Mouse (Mus musculus) limb, embryonic 14.5 days (tissue): ENCODE data around the gene Raver2. TPM values are rescaled to one million over a fixed set of nuclear protein-coding genes. Genes with fewer than 3 reads are reported as not detected.

Experiments used
- ATAC-seq: fragments of 200-750 bp; cut with Nextera tagmentation; 2 replicates; pipeline ENCODE4 v1.8.0; 2017; ENCODE audit warnings: low read depth, moderate number of reproducible peaks, moderate TSS enrichment; ENCODE audit not compliant: low FRiP score
- DNase-seq: peaks from one replicate; pipeline ENCODE4 v3.0.0-alpha.2; 2015; ENCODE audit warnings: low spot score
- H3K27ac ChIP-seq: fragments of 300-500 bp; sonication (generic); replicated peaks from 2 replicates; pipeline ENCODE4 v1.5.1; 2014; ENCODE audit warnings: low read depth, mild to moderate bottlenecking, low read length, moderate library complexity, mixed read lengths
- H3K27me3 ChIP-seq: fragments of 300-500 bp; sonication (generic); 2 replicates; pipeline ENCODE4 v1.6.1; 2014; ENCODE audit warnings: low read length, mixed read lengths; ENCODE audit not compliant: control insufficient read depth, insufficient read depth
- H3K36me3 ChIP-seq: fragments of 300-500 bp; sonication (generic); 2 replicates; pipeline ENCODE4 v1.6.1; 2014; ENCODE audit warnings: mild to moderate bottlenecking, low read length, moderate library complexity, mixed read lengths; ENCODE audit not compliant: control insufficient read depth, insufficient read depth
- H3K4me1 ChIP-seq: fragments of 300-500 bp; sonication (generic); 2 replicates; pipeline ENCODE4 v1.6.1; 2014; ENCODE audit warnings: antibody characterized with exemption, low read length, mixed read lengths; ENCODE audit not compliant: control insufficient read depth, insufficient read depth
- H3K4me2 ChIP-seq: fragments of 300-500 bp; sonication (generic); replicated peaks from 2 replicates; pipeline ENCODE4 v1.6.1; 2014; ENCODE audit warnings: low read depth, mild to moderate bottlenecking, low read length, moderate library complexity; ENCODE audit not compliant: severe bottlenecking
- H3K4me3 ChIP-seq: fragments of 300-500 bp; sonication (generic); replicated peaks from 2 replicates; pipeline ENCODE4 v1.5.1; 2014; ENCODE audit warnings: low read length
- H3K9ac ChIP-seq: fragments of 300-500 bp; sonication (generic); 2 replicates; pipeline ENCODE4 v1.6.1; 2014; ENCODE audit warnings: mild to moderate bottlenecking, low read depth, low read length, moderate library complexity; ENCODE audit not compliant: severe bottlenecking
- H3K9me3 ChIP-seq: fragments of 300-500 bp; sonication (generic); 2 replicates; pipeline ENCODE4 v1.6.1; 2016; ENCODE audit warnings: low read length; ENCODE audit not compliant: control insufficient read depth
- POLR2A ChIP-seq: fragments of 200-500 bp; IDR thresholded peaks from 2 replicates; pipeline ENCODE4 v1.8.0; 2012; ENCODE audit warnings: inconsistent platforms, mild to moderate bottlenecking, moderate library complexity, borderline replicate concordance; ENCODE audit not compliant: insufficient read depth, insufficient read length; ENCODE audit errors: extremely low read depth
- WGBS: fragments of 180-500 bp; shearing (Covaris S2); extraction: QIAGEN DNeasy Blood & Tissue Kit; methylation state at CpG from one replicate; pipeline ENCODE4 v1.1.7; 2014; 5-methylcytosine and 5-hydroxymethylcytosine counted together
- polyA plus RNA-seq, 2 experiments: library from polyadenylated mRNA; depleted of rRNA in 1 of 2; stranded (reverse) in 1 of 2; unstranded in 1 of 2; fragments of >200 nt; fragmentation: Nextera tagmentation in 1 of 2; extraction: Ambion mirVana in 1 of 2; gene quantifications; 2 replicates each; pipeline versions ENCODE4 v1.2.1 to v1.2.3; 2012 to 2014

Raver2 gene
- polyA plus RNA-seq, 2 experiments = 16.5 to 23.8 TPM

DNA sequence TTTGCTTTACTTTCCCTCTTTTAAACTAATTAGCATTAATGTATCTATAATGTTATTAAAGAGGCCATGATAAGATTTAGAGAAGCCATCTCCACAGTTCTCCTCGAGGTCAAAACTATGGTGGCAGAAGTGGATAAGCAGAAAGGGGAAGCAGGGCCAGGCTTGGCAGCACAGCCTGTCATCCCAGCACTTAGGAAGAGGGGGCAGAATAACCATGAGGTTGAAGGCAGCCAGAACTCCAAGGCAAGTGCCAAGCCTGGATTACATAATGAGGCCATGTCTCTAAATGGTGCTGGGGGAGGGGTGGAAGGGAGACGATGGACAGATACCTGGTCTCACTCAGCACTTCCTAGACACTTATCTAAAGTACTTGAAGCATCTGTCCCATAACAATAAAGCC is 129.6 kb downstream of the Raver2 start:
- DNase-seq = no peak

GRCm38 (mm10) chr4:101199433-101200081 is 130.8 kb downstream of the Raver2 start:
- ATAC-seq = no peak

More for the DNA sequence above, 129.6 kb downstream of the Raver2 start:
- TF ChIP-seq POLR2A = no peak
- no peaks in the 10 kb centered on the region for H3K4me1 ChIP-seq
- H3K27ac ChIP-seq = no peak overlapping the region
- no peak overlapping the region for H3K9ac ChIP-seq
- no peaks in the 10 kb centered on the region for H3K36me3 ChIP-seq
- no peak for ATAC-seq
- H3K4me3 ChIP-seq = no peak overlapping the region
- H3K27me3 ChIP-seq = no peaks in the 10 kb centered on the region
- H3K9me3 ChIP-seq = no peaks in the 10 kb centered on the region
- H3K4me2 ChIP-seq = no peak overlapping the region
- 44% methylated on average over 2 of the region's 2 CpGs for WGBS

More at GRCm38 (mm10) chr4:101199433-101200081, 130.8 kb downstream of the Raver2 start:
- Histone ChIP-seq H3K4me3 (no peak overlapping the region), H3K36me3 (no peaks in the 10 kb centered on the region), H3K9ac (no peak overlapping the region), H3K27ac (no peak overlapping the region), H3K27me3 (no peaks in the 10 kb centered on the region), H3K4me1 (no peaks in the 10 kb centered on the region), H3K4me2 (no peak overlapping the region), H3K9me3 (no peaks in the 10 kb centered on the region)
- 92% methylated on average over 8 of the region's 8 CpGs for WGBS
- DNase-seq = no peak
- no peak for TF ChIP-seq POLR2A

Other genes with a start within 250 kb of the Raver2 start
- not detected in 2 replicates for gene Gm10577, start 48.3 kb upstream of the Raver2 start, polyA plus RNA-seq (2012; rRNA removed)
- gene Gm10577, start 48.3 kb upstream of the Raver2 start, polyA plus RNA-seq (2014; fragmentation: Nextera tagmentation; extraction: Ambion mirVana) = not detected in 2 replicates
- 50.0 and 59.7 TPM in 2 replicates for gene Jak1, start 196.3 kb downstream of the Raver2 start, polyA plus RNA-seq (2012; rRNA removed)
- gene Jak1, start 196.3 kb downstream of the Raver2 start, polyA plus RNA-seq (2014; fragmentation: Nextera tagmentation; extraction: Ambion mirVana) = 105 and 111 TPM in 2 replicates